Mouse (Mus musculus) hindbrain, postnatal 0 days (tissue): ENCODE measurements at regions not wholly inside any gene's neighbourhood (a gene's known extent, or its start where the extent isn't known, plus 50 kb on each side); places are given as distances from the start of the nearest gene placed in this dataset.

Experiments used
- ATAC-seq: fragments of 200-750 bp; cut with Nextera tagmentation; 2 replicates; pipeline ENCODE4 v1.8.0; 2017; ENCODE audit warnings: mild to moderate bottlenecking, moderate TSS enrichment, moderate library complexity
- DNase-seq: peaks from one replicate; pipeline ENCODE4 v3.0.0-alpha.2; 2015; ENCODE audit warnings: low spot score
- H3K27ac ChIP-seq: fragments of 300-500 bp; sonication (generic); 2 replicates; pipeline ENCODE4 v1.5.1; 2014; ENCODE audit warnings: mild to moderate bottlenecking
- H3K27me3 ChIP-seq: fragments of 300-500 bp; sonication (generic); 2 replicates; pipeline ENCODE4 v1.6.1; 2014; ENCODE audit warnings: low read length, mixed read lengths; ENCODE audit not compliant: insufficient read depth
- H3K36me3 ChIP-seq: fragments of 300-500 bp; sonication (generic); 2 replicates; pipeline ENCODE4 v1.6.1; 2014; ENCODE audit warnings: low read length, mixed read lengths; ENCODE audit not compliant: insufficient read depth
- H3K4me1 ChIP-seq: fragments of 300-500 bp; sonication (generic); 2 replicates; pipeline ENCODE4 v1.6.1; 2014; ENCODE audit warnings: antibody characterized with exemption, low read length, mixed read lengths; ENCODE audit not compliant: insufficient read depth
- H3K4me2 ChIP-seq: fragments of 300-500 bp; sonication (generic); 2 replicates; pipeline ENCODE4 v1.6.1; 2014; ENCODE audit warnings: low read depth, mild to moderate bottlenecking, low read length, moderate library complexity, mixed read lengths
- H3K4me3 ChIP-seq: fragments of 300-500 bp; sonication (generic); 2 replicates; pipeline ENCODE4 v1.5.1; 2014; ENCODE audit warnings: low read length
- H3K9ac ChIP-seq: fragments of 300-500 bp; sonication (generic); replicated peaks from 2 replicates; pipeline ENCODE4 v1.6.1; 2014; ENCODE audit warnings: mild to moderate bottlenecking, low read length, moderate library complexity, mixed read lengths
- H3K9me3 ChIP-seq: fragments of 300-500 bp; sonication (generic); 2 replicates; pipeline ENCODE4 v1.6.1; 2016; ENCODE audit warnings: low read length, mixed read lengths
- CTCF ChIP-seq: IDR thresholded peaks from 2 replicates; pipeline ENCODE4 v1.5.1; 2016; ENCODE audit warnings: antibody characterized with exemption, control low read depth, low read depth
- WGBS: fragments of 180-500 bp; shearing (Covaris S2); extraction: QIAGEN DNeasy Blood & Tissue Kit; methylation state at CpG from one replicate; pipeline ENCODE4 v1.1.7; 2014; 5-methylcytosine and 5-hydroxymethylcytosine counted together

- ATAC-seq = no peak
- 72% methylated on average over 5 of the region's 5 CpGs for WGBS
- no peaks in the 10 kb centered on the region for H3K4me1 ChIP-seq
- H3K9ac ChIP-seq = no peak overlapping the region
- no peak overlapping the region for H3K4me3 ChIP-seq
- no peaks in the 10 kb centered on the region for H3K36me3 ChIP-seq
- no peak overlapping the region for H3K27ac ChIP-seq
- H3K4me2 ChIP-seq = no peak overlapping the region
- no peaks in the 10 kb centered on the region for H3K9me3 ChIP-seq
- peak; percentile 25 for DNase-seq
- no peaks in the 10 kb centered on the region for H3K27me3 ChIP-seq
- no peak for TF ChIP-seq CTCF
Observed at GRCm38 (mm10) chr8:26688745-26689478, 288.2 kb upstream of the Zfp703 start.

GRCm38 (mm10) chr8:26689479-26690177 is 287.5 kb upstream of the Zfp703 start:
- ATAC-seq = peak; percentile 55; the same call in 1 of the 2 replicates
- Histone ChIP-seq H3K4me2 (no peak overlapping the region), H3K27me3 (no peaks in the 10 kb centered on the region), H3K4me1 (no peaks in the 10 kb centered on the region), H3K9ac (no peak overlapping the region), H3K9me3 (no peaks in the 10 kb centered on the region), H3K27ac (no peak overlapping the region), H3K36me3 (no peaks in the 10 kb centered on the region), H3K4me3 (no peak overlapping the region)
- WGBS = 31% methylated on average over 10 of the region's 10 CpGs
- no peak for TF ChIP-seq CTCF
- DNase-seq = peak; percentile 34

DNA sequence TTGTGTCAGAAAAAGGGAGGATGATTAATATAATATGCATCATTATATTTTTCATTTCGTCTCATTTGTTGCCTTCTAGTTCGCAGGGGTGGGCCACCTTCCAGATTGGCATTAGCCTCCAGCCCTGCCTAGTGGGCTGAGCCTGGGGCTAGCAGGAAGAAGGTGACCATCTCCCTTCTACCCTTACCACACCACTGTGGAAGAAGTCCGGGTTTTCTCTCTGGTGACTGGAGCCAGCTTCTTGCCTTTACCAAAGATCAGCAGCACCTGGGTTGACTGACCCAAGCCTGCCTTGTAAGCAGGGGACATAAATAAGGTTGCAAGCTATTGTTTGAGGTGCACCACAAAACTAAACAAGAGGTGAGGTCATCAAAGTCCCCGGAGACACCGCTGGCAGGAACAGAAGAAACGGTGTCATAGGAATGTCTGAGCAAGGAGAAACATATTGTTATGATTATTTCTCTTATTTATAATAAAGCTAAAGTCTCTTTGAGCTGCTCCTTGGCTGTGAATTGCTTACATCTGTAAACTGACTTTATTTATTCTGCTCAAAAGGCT is 286.9 kb upstream of the Zfp703 start:
- ATAC-seq = no peak
- Histone ChIP-seq H3K9me3 (no peaks in the 10 kb centered on the region), H3K4me3 (no peak overlapping the region), H3K4me2 (no peak overlapping the region), H3K36me3 (no peaks in the 10 kb centered on the region), H3K4me1 (no peaks in the 10 kb centered on the region), H3K9ac (no peak overlapping the region), H3K27ac (no peak overlapping the region), H3K27me3 (no peaks in the 10 kb centered on the region)
- no peak for DNase-seq
- 52% methylated on average over 6 of the region's 6 CpGs for WGBS
- TF ChIP-seq CTCF = no peak

DNA sequence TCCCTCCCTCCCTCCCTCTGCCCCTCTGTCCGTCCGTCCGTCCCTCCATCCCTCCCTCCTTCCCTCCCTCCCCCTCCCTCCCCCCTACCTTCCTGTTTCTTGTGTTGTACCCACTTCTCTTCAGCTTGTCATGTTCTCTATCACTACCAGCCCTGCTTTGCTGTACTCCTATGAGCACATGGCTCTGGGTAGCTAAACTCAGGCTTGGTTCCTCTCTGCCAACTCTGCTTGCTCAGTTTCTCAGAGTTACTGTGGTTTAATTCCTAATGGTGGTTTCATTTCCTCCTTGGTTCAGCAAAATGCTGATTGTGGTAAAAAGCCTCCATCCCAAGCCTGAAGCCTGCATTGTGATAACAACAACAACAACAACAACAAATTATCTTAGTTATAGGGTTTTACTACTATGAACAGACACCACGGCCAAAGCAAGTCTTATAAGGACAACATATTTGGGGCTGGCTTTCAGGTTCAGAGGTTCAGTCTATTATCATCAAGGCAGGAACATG is 279.5 kb upstream of the Zfp703 start:
- Histone ChIP-seq H3K9me3 (no peaks in the 10 kb centered on the region), H3K4me3 (no peak overlapping the region), H3K4me2 (no peak overlapping the region), H3K9ac (no peak overlapping the region), H3K4me1 (no peaks in the 10 kb centered on the region), H3K27ac (no peak overlapping the region), H3K27me3 (no peaks in the 10 kb centered on the region), H3K36me3 (no peaks in the 10 kb centered on the region)
- ATAC-seq = no peak
- WGBS = 95% methylated on average over 1 of the region's 4 CpGs
- TF ChIP-seq CTCF = no peak
- DNase-seq = no peak

- H3K9ac ChIP-seq = no peak overlapping the region
- no peaks in the 10 kb centered on the region for H3K27me3 ChIP-seq
- no peaks in the 10 kb centered on the region for H3K36me3 ChIP-seq
- no peaks in the 10 kb centered on the region for H3K9me3 ChIP-seq
- no peak overlapping the region for H3K4me3 ChIP-seq
- no peak for DNase-seq
- no peak overlapping the region for H3K27ac ChIP-seq
- no peak for TF ChIP-seq CTCF
- H3K4me2 ChIP-seq = no peak overlapping the region
- no peak for ATAC-seq
- WGBS = 72% methylated on average over 7 of the region's 7 CpGs
- no peaks in the 10 kb centered on the region for H3K4me1 ChIP-seq
Observed at GRCm38 (mm10) chr8:26698580-26698979, 278.5 kb upstream of the Zfp703 start.

DNA sequence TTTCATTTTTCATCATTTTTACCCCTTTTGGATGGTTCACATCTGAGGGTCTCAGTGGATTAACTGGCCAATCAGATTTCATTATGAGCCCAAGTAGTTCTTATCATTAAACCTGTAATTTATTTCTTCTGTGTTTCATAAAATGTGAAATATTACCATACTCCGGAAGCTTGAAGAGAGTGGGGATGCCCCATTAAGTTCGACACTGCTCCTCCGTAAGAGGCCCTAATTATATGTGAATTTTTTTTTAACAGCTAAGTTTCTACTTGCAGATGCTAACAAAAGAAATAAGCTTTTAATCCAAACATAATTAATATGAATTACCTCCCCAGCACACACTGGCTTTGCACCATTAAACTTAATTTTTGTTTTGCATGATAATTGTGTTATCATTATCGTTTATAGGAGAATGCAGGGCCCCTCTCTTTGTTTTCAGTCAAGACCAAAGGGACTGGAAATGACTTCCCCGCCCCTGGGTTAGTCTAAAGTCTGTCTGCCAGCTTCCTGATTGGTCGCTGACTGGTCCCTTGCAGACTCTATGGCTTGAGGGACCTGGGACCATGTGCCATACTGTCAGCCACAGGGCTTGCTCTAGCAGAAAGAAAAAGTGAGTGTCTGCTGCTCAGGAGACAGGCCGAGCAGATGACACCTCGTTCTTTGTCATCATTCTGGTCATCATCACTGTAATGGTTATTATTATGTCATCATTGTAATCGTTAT is 270.9 kb upstream of the Zfp703 start:
- H3K27ac ChIP-seq = no peak overlapping the region
- H3K9ac ChIP-seq = no peak overlapping the region
- WGBS = 53% methylated on average over 9 of the region's 9 CpGs
- no peaks in the 10 kb centered on the region for H3K4me1 ChIP-seq
- H3K4me2 ChIP-seq = no peak overlapping the region
- H3K27me3 ChIP-seq = no peaks in the 10 kb centered on the region
- no peaks in the 10 kb centered on the region for H3K9me3 ChIP-seq
- TF ChIP-seq CTCF = no peak
- H3K4me3 ChIP-seq = no peak overlapping the region
- ATAC-seq (no peak), DNase-seq (no peak)
- H3K36me3 ChIP-seq = no peaks in the 10 kb centered on the region
